Mouse (Mus musculus) T-helper 17 cell (primary cell): ENCODE measurements around the gene Gm438.
"Not testable (repeated sequence)": the region's sequence is repeated elsewhere in the genome, so short reads cannot be mapped to it uniquely, and the experiment has no call there.

Experiments used
- in situ Hi-C, 2 experiments: fragments of 300-600 bp; cut with MboI, MseI; formaldehyde crosslinking; loops; 1 replicate in 1 of 2; 2 replicates in 1 of 2; pipeline ENCODE4 v1.15.1; 2025; ENCODE audit warnings: high pct_unique_total_duplicates in 2 of 2

The Gm438 gene

GRCm38 (mm10) chr4:144786483-144786882 lies at the start of gene Gm438:
TSS of gene Gm438 (minus strand) at chr4:144786583.
- in situ Hi-C loops = no loop called here

- in situ Hi-C loops = no loop called here
These were observed 38.3 kb upstream of the Gm438 start for GRCm38 (mm10) chr4:144824706-144825105.

- in situ Hi-C loops = no loop called here
These were observed 37.6 kb upstream of the Gm438 start for GRCm38 (mm10) chr4:144823996-144824395.

GRCm38 (mm10) chr4:144807135-144807534 lies 20.8 kb upstream of the Gm438 start:
- in situ Hi-C loops = not testable (repeated sequence)

- in situ Hi-C loops = no loop called here
These were observed 17.2 kb upstream of the Gm438 start for GRCm38 (mm10) chr4:144803633-144804032.

- in situ Hi-C loops = no loop called here
These were observed 3.8 kb upstream of the Gm438 start for GRCm38 (mm10) chr4:144790141-144790540.

GRCm38 (mm10) chr4:144782476-144783197 lies 3.7 kb downstream of the Gm438 start:
- in situ Hi-C loops = no loop called here

- in situ Hi-C loops = loop anchor here in 1 of 2 experiments (5.0 kb wide), 1 partner anchor 507 kb away; no protein-coding TSS in a partner anchor
These were observed 20.7 kb downstream of the Gm438 start for GRCm38 (mm10) chr4:144765722-144766121.

GRCm38 (mm10) chr4:144749139-144749538 lies 37.2 kb downstream of the Gm438 start:
- in situ Hi-C loops = no loop called here
